Mouse (Mus musculus) heart, adult 11 months (tissue): ENCODE results near the gene Pced1b.

Experiments
- DNase-seq: peaks from one replicate; pipeline ENCODE4 v3.0.0; 2022

The Pced1b gene

GRCm38 (mm10) chr15:97257206-97257775, 10.4 kb downstream of the Pced1b start:
- DNase-seq, result peak; percentile 88

GRCm38 (mm10) chr15:97258483-97259230, 11.8 kb downstream of the Pced1b start:
- peak; percentile 66 for DNase-seq

- DNase-seq, result peak; percentile 86
Measured at GRCm38 (mm10) chr15:97259300-97259699, 12.4 kb downstream of the Pced1b start.

- peak; percentile 64 for DNase-seq
Measured at GRCm38 (mm10) chr15:97259968-97260597, 13.2 kb downstream of the Pced1b start.

GRCm38 (mm10) chr15:97262251-97262650, 15.3 kb downstream of the Pced1b start:
- no peak for DNase-seq

GRCm38 (mm10) chr15:97266236-97266845, 19.4 kb downstream of the Pced1b start:
- DNase-seq, result peak; percentile 74

- peak; percentile 54 for DNase-seq
Measured at GRCm38 (mm10) chr15:97267094-97267695, 20.3 kb downstream of the Pced1b start.

- peak; percentile 97 for DNase-seq
Measured at GRCm38 (mm10) chr15:97271985-97272697, 25.2 kb downstream of the Pced1b start.

- DNase-seq, result peak; percentile 73
Measured at GRCm38 (mm10) chr15:97272831-97273230, 25.9 kb downstream of the Pced1b start.

GRCm38 (mm10) chr15:97275626-97276395, 28.9 kb downstream of the Pced1b start:
- peak; percentile 54 for DNase-seq

- DNase-seq, result peak; percentile 65
Measured at GRCm38 (mm10) chr15:97276660-97277153, 29.8 kb downstream of the Pced1b start.

GRCm38 (mm10) chr15:97277328-97277727, 30.4 kb downstream of the Pced1b start:
- DNase-seq, result peak; percentile 79

- peak; percentile 83 for DNase-seq
Measured at GRCm38 (mm10) chr15:97278340-97278948, 31.5 kb downstream of the Pced1b start.

- peak; percentile 64 for DNase-seq
Measured at GRCm38 (mm10) chr15:97280131-97280530, 33.2 kb downstream of the Pced1b start.

GRCm38 (mm10) chr15:97280776-97281175, 33.9 kb downstream of the Pced1b start:
- peak; percentile 44 for DNase-seq

GRCm38 (mm10) chr15:97281712-97282571, 35.0 kb downstream of the Pced1b start:
- peak; percentile 69 for DNase-seq

GRCm38 (mm10) chr15:97282572-97282881, 35.6 kb downstream of the Pced1b start:
- DNase-seq, result no peak

- peak; percentile 68 for DNase-seq
Measured at GRCm38 (mm10) chr15:97284201-97284600, 37.3 kb downstream of the Pced1b start.

GRCm38 (mm10) chr15:97285665-97286212, 38.8 kb downstream of the Pced1b start:
- DNase-seq, result peak; percentile 71

- DNase-seq, result no peak
Measured at GRCm38 (mm10) chr15:97286731-97287130, 39.8 kb downstream of the Pced1b start.
